Mouse (Mus musculus) neural tube, embryonic 11.5 days (tissue): ENCODE measurements around the gene Spon2. TPM values are rescaled to one million over a fixed set of nuclear protein-coding genes. Genes with fewer than 3 reads are reported as not detected.

Source experiments
- ATAC-seq: fragments of 200-750 bp; cut with Nextera tagmentation; 2 replicates; pipeline ENCODE4 v1.8.0; 2017; ENCODE audit warnings: moderate number of reproducible peaks, mild to moderate bottlenecking, moderate TSS enrichment, moderate library complexity; ENCODE audit not compliant: insufficient read depth, low FRiP score, low TSS enrichment
- DNase-seq: peaks from one replicate; pipeline ENCODE4 v3.0.0-alpha.2; 2015; ENCODE audit warnings: low spot score
- H3K27ac ChIP-seq: fragments of 300-500 bp; sonication (generic); 2 replicates; pipeline ENCODE4 v1.5.1; 2014; ENCODE audit warnings: low read depth, mild to moderate bottlenecking, low read length
- H3K27me3 ChIP-seq: fragments of 300-500 bp; sonication (generic); 2 replicates; pipeline ENCODE4 v1.6.1; 2014; ENCODE audit warnings: mild to moderate bottlenecking, low read length, mixed read lengths; ENCODE audit not compliant: control insufficient read depth, insufficient read depth
- H3K36me3 ChIP-seq: fragments of 300-500 bp; sonication (generic); 2 replicates; pipeline ENCODE4 v1.6.1; 2014; ENCODE audit warnings: mild to moderate bottlenecking, low read length, moderate library complexity, mixed read lengths; ENCODE audit not compliant: control insufficient read depth, insufficient read depth
- H3K4me1 ChIP-seq: fragments of 300-500 bp; sonication (generic); 2 replicates; pipeline ENCODE4 v1.6.1; 2014; ENCODE audit warnings: low read length, mixed read lengths; ENCODE audit not compliant: control insufficient read depth, insufficient read depth
- H3K4me2 ChIP-seq: fragments of 300-500 bp; sonication (generic); 2 replicates; pipeline ENCODE4 v1.6.1; 2014; ENCODE audit warnings: low read depth, mild to moderate bottlenecking, moderate library complexity
- H3K4me3 ChIP-seq: fragments of 300-500 bp; sonication (generic); 2 replicates; pipeline ENCODE4 v1.5.1; 2014; ENCODE audit warnings: low read depth, low read length
- H3K9ac ChIP-seq: fragments of 300-500 bp; sonication (generic); 2 replicates; pipeline ENCODE4 v1.6.1; 2014; ENCODE audit warnings: mild to moderate bottlenecking, low read length
- H3K9me3 ChIP-seq: fragments of 300-500 bp; sonication (generic); 2 replicates; pipeline ENCODE4 v1.6.1; 2016; ENCODE audit warnings: low read length; ENCODE audit not compliant: control insufficient read depth
- WGBS: fragments of 180-500 bp; shearing (Covaris S2); extraction: QIAGEN DNeasy Blood & Tissue Kit; methylation state at CpG from one replicate; pipeline ENCODE4 v1.1.7; 2014; 5-methylcytosine and 5-hydroxymethylcytosine counted together
- polyA plus RNA-seq: library from polyadenylated mRNA; unstranded; fragments of >200 nt; fragmentation: Nextera tagmentation; extraction: Ambion mirVana; gene quantifications from 2 replicates; pipeline ENCODE4 v1.2.1, GENCODE M21; 2014

The Spon2 gene
- polyA plus RNA-seq, result 2.4 and 2.6 TPM in 2 replicates

DNA sequence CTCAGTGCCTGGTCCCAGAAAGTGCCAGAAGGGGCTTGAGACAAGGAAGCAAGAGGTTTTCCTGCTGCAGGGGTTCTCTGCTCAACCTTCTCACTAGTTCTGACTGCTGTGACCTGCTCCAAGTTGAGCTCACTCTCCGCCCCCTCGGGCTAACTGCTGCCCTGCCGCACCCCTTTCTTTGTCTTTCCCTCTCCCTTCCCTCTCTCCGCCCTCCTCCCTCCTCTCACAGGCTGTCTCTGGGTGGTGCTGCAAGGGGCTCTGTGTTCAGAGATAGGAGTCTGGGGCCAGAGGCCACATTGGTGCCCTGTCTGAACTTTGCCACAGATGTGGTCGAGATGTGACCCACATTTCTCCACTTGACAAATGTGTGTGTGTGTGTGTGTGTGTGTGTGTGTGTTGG is at the start of gene Spon2:
Spon2 (minus strand) TSS at position 375 of the 400 bp plus-strand sequence.
- no peak within 1 kb of the TSS; the same call in 1 of the 2 replicates for H3K9ac ChIP-seq
- H3K4me2 ChIP-seq, result no peak within 1 kb of the TSS
- ATAC-seq, result no peak
- no peak within 1 kb of the TSS for H3K4me3 ChIP-seq
- 19% methylated on average over 5 of the region's 5 CpGs for WGBS
- DNase-seq, result peak; percentile 44
- no peaks in the 10 kb centered on the region for H3K9me3 ChIP-seq
- no peaks in the 10 kb centered on the region for H3K27me3 ChIP-seq
- H3K4me1 ChIP-seq, result peaks cover 5% of the 10 kb centered on the region; the same call in 1 of the 2 replicates
- H3K27ac ChIP-seq, result no peak within 1 kb of the TSS
- no peaks in the 10 kb centered on the region for H3K36me3 ChIP-seq

- Histone ChIP-seq H3K27me3 (no peaks in the 10 kb centered on the region), H3K27ac (no peak overlapping the region), H3K4me2 (no peak overlapping the region), H3K9ac (no peak overlapping the region), H3K4me3 (no peak overlapping the region), H3K36me3 (peaks cover 55% of the 10 kb centered on the region), H3K4me1 (no peaks in the 10 kb centered on the region), H3K9me3 (no peaks in the 10 kb centered on the region)
- no peak for ATAC-seq
- no peak for DNase-seq
- WGBS, result 94% methylated on average over 5 of the region's 5 CpGs
Observed at GRCm38 (mm10) chr5:33254416-33254815, 36.2 kb upstream of the Spon2 start.

GRCm38 (mm10) chr5:33248186-33248585 is 29.9 kb upstream of the Spon2 start:
- WGBS, result 91% methylated on average over 12 of the region's 12 CpGs
- ATAC-seq, result no peak
- peaks cover 35% of the 10 kb centered on the region for H3K36me3 ChIP-seq

GRCm38 (mm10) chr5:33247387-33247786 is 29.1 kb upstream of the Spon2 start:
- Histone ChIP-seq H3K27ac (no peak overlapping the region), H3K9me3 (no peaks in the 10 kb centered on the region), H3K27me3 (no peaks in the 10 kb centered on the region), H3K4me2 (no peak overlapping the region), H3K36me3 (peaks cover 37% of the 10 kb centered on the region), H3K4me3 (no peak overlapping the region), H3K4me1 (no peaks in the 10 kb centered on the region), H3K9ac (no peak overlapping the region)
- WGBS, result 90% methylated on average over 2 of the region's 2 CpGs
- no peak for DNase-seq
- ATAC-seq, result no peak

More at GRCm38 (mm10) chr5:33248186-33248585, 29.9 kb upstream of the Spon2 start:
- Histone ChIP-seq H3K27me3 (no peaks in the 10 kb centered on the region), H3K27ac (no peak overlapping the region), H3K9me3 (no peaks in the 10 kb centered on the region), H3K9ac (no peak overlapping the region), H3K4me3 (no peak overlapping the region), H3K4me1 (no peaks in the 10 kb centered on the region), H3K4me2 (no peak overlapping the region)
- DNase-seq, result no peak

GRCm38 (mm10) chr5:33245701-33246100 is 27.4 kb upstream of the Spon2 start:
- H3K27ac ChIP-seq, result no peak overlapping the region
- H3K27me3 ChIP-seq, result no peaks in the 10 kb centered on the region
- H3K4me3 ChIP-seq, result no peak overlapping the region
- no peaks in the 10 kb centered on the region for H3K4me1 ChIP-seq
- peaks cover 26% of the 10 kb centered on the region for H3K36me3 ChIP-seq
- no peak overlapping the region for H3K4me2 ChIP-seq
- DNase-seq (no peak), ATAC-seq (no peak)
- H3K9ac ChIP-seq, result no peak overlapping the region
- 85% methylated on average over 3 of the region's 3 CpGs for WGBS
- H3K9me3 ChIP-seq, result no peaks in the 10 kb centered on the region

GRCm38 (mm10) chr5:33244377-33244920 is 26.2 kb upstream of the Spon2 start:
- no peaks in the 10 kb centered on the region for H3K27me3 ChIP-seq
- DNase-seq (no peak), ATAC-seq (no peak)
- no peak overlapping the region for H3K9ac ChIP-seq
- no peaks in the 10 kb centered on the region for H3K4me1 ChIP-seq
- WGBS, result 72% methylated on average over 5 of the region's 5 CpGs
- H3K4me2 ChIP-seq, result no peak overlapping the region
- H3K4me3 ChIP-seq, result no peak overlapping the region
- no peak overlapping the region for H3K27ac ChIP-seq
- peaks cover 15% of the 10 kb centered on the region for H3K36me3 ChIP-seq
- no peaks in the 10 kb centered on the region for H3K9me3 ChIP-seq

GRCm38 (mm10) chr5:33239934-33240333 is 21.7 kb upstream of the Spon2 start:
- Histone ChIP-seq H3K36me3 (peaks cover 2% of the 10 kb centered on the region), H3K4me2 (no peak overlapping the region), H3K4me1 (no peaks in the 10 kb centered on the region), H3K9me3 (no peaks in the 10 kb centered on the region), H3K4me3 (no peak overlapping the region), H3K27ac (no peak overlapping the region), H3K9ac (no peak overlapping the region), H3K27me3 (no peaks in the 10 kb centered on the region)
- DNase-seq, result no peak
- 69% methylated on average over 3 of the region's 3 CpGs for WGBS
- ATAC-seq, result no peak

DNA sequence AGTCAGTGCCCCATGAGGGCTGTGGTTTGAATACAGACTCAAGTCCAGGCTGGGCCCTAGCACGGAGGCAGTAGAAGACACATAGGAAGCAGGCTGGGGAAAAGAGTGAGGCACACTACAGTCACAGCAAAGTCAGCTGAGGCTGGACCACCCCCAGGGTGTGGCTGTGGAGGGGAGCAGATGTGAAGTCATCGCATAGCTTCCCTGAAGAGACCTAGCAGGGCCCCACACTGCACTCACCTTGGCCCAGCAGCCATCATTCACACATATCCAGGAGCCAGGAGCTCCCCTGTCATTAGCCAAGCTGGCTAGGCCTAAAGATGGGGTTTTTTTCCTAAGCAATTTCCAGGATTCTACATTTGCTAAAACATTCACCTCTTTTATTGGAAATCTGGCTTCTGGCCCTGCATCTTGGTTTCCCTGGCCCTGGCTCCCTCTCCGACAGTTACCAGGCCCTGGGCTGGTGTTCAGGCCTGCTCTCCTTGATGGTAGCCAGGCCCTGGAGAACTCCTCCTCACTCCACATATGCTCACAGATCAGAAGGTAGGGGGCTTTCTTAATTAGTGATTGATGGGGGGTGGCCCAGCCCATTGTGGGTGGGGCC is 21.0 kb upstream of the Spon2 start:
- 70% methylated on average over 3 of the region's 3 CpGs for WGBS
- DNase-seq, result no peak
- H3K9me3 ChIP-seq, result no peaks in the 10 kb centered on the region
- peaks cover 2% of the 10 kb centered on the region for H3K36me3 ChIP-seq
- no peak overlapping the region for H3K4me3 ChIP-seq
- no peak overlapping the region for H3K9ac ChIP-seq
- no peak for ATAC-seq
- no peaks in the 10 kb centered on the region for H3K4me1 ChIP-seq
- H3K27ac ChIP-seq, result no peak overlapping the region
- no peak overlapping the region for H3K4me2 ChIP-seq
- H3K27me3 ChIP-seq, result no peaks in the 10 kb centered on the region

GRCm38 (mm10) chr5:33238256-33238645 is 20.0 kb upstream of the Spon2 start:
- no peaks in the 10 kb centered on the region for H3K27me3 ChIP-seq
- no peak for ATAC-seq
- 82% methylated on average over 3 of the region's 3 CpGs for WGBS
- H3K36me3 ChIP-seq, result peaks cover 2% of the 10 kb centered on the region
- DNase-seq, result no peak
- H3K4me1 ChIP-seq, result no peaks in the 10 kb centered on the region
- no peak overlapping the region for H3K4me2 ChIP-seq
- H3K4me3 ChIP-seq, result no peak overlapping the region
- H3K9ac ChIP-seq, result no peak overlapping the region
- no peaks in the 10 kb centered on the region for H3K9me3 ChIP-seq
- H3K27ac ChIP-seq, result no peak overlapping the region
